Mouse (Mus musculus): ENCODE data around the gene Hnrnpul1. TPM values are rescaled to one million over a fixed set of nuclear protein-coding genes. Genes with fewer than 3 reads are reported as not detected.

Hnrnpul1 gene
- total RNA-seq, 2 experiments from 2014 or later: 114 to 119 TPM

DNA sequence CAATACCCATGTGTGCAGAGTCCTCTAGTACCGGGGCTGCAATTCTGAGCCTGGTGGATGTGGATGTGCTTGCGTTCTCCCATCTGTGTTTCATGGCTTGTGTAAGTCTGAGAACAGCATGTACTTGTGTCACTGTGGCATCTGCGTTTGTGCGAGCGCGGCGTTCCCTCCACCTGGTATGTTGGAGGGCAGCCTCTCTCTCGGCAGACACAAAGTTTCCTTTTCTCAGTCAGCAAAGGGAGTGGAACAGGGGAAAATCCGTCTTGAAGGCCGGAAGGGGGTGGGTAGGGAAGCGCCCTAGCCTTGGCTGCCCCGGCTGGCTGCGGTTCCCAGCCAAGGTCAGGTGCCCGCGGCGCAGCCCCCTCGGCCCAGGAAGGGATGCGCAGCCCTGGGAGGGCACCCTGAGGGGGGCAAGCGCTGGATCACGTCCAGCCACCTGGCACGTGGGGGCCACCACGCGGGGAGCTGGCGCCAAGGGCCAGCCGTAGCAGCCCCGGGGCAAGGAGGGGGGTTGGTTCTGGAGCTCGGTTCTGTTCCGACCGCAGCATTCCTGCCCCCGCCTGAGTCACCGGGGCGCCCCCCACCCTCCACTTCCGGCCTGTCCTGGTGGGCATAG is 26.9 kb upstream of the Hnrnpul1 start:
- peak; percentile 74 to 86 for DNase-seq (ENCODE audit: low spot score in 2 of 2)

DNA sequence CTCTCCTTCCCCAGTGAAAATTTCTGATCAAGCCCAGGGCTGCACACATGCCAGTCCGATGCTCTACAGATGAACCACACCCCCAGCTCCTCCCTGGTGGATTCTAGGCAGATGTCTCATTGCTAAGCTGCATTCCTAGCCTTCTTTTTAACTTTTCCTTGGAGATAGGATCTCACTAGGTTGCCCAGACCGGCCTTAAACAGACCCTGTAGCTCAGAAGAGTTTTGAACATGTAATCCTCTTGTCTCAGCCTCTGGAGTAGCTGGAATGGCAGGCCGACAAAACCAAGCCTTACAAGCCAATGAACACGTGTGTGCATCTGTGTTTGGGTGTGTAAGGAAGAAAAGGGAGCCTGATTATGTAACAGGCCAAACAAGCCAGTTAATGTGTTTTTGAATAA is 26.2 kb upstream of the Hnrnpul1 start:
- DNase-seq (ENCODE audit: low spot score in 2 of 2): no peak

GRCm38 (mm10) chr7:25780021-25780420 is 25.5 kb upstream of the Hnrnpul1 start:
- no peak for DNase-seq (ENCODE audit: low spot score in 2 of 2)

GRCm38 (mm10) chr7:25768229-25768628 is 13.7 kb upstream of the Hnrnpul1 start:
- no peak for DNase-seq (ENCODE audit: low spot score in 2 of 2)

DNA sequence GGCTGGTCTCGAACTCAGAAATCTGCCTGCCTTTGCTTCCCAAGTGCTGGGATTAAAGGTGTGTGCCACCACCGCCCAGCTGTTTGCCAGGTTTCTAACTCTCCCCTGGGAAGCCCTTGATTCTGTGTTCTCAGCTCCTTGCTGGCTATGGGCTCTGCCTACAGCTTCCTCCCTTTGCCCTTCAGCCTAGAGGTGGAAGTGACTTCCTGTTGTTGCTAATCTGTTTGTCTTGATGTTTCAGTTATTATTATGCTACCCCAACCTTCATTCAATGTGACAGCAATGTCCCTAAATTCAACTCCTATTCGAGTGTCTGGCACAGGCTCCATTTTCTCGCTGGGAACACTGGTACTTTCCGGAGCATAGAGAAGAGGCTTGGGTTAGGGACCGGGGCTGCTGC is 11.6 kb upstream of the Hnrnpul1 start:
- no peak for DNase-seq (ENCODE audit: low spot score in 2 of 2)

GRCm38 (mm10) chr7:25764221-25764620 is 9.7 kb upstream of the Hnrnpul1 start:
- no peak for DNase-seq (ENCODE audit: low spot score in 2 of 2)

DNA sequence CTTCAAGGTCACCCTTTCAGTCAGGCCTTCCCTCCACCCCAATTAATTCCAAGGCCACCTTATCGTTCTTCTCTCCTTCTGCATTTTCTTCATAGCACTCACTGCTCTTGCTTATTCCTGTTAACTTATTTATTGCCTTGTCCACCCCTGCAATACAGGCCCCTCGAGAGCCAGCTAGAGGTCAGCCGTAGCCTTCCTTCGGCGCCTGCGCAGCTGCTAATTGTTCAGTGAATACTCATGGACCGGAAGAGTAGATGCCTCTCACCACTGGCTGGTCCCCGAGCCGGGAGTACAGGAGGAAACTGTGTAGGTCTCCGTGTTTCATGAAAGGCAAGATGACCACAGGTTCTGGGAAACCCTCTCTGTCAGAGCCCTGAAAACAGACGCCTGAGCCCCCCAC is 9.1 kb upstream of the Hnrnpul1 start:
- no peak for DNase-seq (ENCODE audit: low spot score in 2 of 2)

DNA sequence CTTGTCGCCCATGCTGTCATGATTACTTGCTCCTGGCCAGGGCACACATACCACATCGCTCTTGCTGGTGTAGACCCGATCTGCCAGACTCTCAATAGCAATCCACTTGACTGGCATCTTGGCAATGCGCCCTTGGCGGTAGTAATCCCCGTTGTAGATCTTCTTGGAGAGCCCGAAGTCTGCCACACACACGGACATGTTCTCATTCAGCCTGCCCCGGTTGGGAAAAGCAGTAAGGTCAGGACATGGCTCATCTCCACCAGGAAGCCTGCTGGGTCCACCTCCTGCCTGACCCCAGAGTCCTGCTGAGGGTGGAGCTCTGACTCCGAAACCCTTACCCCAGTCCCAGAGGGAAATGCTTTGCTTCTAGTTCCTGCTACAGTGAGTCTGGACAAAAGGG is 6.8 kb upstream of the Hnrnpul1 start:
- no peak for DNase-seq (ENCODE audit: low spot score in 2 of 2)

DNA sequence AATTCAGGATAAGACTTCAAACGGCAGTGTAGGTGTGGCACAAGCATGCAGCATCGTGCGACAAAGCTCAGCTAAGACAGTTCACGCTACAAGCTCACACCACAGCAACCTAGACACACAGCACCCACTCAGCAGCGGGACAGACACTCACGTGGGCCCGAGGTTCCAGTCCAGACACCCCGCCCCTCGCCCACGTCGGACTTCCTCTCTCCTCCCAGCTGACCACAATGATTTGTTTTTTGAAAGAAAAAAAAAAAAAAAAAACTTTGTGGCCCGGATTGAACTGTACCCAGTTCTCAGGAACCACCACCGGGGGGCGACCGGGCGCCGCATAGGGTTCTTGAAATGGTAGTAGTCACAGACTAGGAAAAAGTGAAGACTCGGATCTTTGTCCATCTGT is 1.5 kb upstream of the Hnrnpul1 start:
- peak; percentile 85 to 92 for DNase-seq (ENCODE audit: low spot score in 2 of 2)

- DNase-seq (ENCODE audit: low spot score in 2 of 2): no peak
These were observed 894 bp upstream of the Hnrnpul1 start for GRCm38 (mm10) chr7:25755468-25755833.

- no peak for DNase-seq (ENCODE audit: low spot score in 2 of 2)
These were observed 169 bp downstream of the Hnrnpul1 start for GRCm38 (mm10) chr7:25754439-25754737.

- DNase-seq (ENCODE audit: low spot score in 2 of 2): peak in 1 of 2 experiments; percentile 34
These were observed 716 bp downstream of the Hnrnpul1 start for GRCm38 (mm10) chr7:25753643-25754438.

GRCm38 (mm10) chr7:25753076-25753475 is 1.5 kb downstream of the Hnrnpul1 start:
- no peak for DNase-seq (ENCODE audit: low spot score in 2 of 2)

DNA sequence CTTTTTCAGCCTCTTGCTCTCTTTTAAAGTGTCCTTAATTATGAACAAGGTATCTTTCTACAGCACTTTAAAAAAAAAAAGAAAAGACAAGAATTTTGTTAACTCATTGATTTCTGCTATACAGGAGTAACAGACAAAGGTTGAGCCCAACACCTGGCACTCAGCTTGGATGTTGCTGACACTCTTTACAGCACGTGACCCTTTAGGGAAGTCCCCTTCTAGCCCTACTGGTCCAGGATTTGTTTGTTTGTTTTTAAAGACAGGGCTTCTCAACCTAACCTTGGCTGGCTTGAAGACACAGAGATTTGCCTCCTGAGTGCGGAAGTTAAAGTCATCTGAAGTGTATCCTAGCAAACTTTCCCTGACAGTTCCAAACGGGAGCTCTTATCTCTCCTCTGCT is 7.7 kb downstream of the Hnrnpul1 start:
- DNase-seq (ENCODE audit: low spot score in 2 of 2): no peak

DNA sequence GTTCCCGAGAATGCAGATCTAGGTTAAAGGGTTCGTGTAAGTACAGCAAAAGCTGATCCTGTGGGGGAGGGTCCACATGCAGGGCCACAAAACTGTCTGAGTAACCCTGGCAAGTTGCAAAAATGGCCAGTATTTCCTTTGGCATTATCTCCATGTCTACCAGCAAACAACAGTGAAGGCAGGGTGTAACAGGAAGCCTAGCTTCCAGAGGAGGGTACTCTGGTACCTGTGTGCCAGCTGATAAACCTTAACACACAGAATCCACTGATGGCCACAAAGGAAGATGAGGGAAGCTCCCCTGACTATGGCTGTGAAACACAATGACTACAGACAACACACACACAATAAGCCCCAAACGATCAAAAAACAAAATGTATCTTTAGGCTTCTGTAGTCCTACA is 16.3 kb downstream of the Hnrnpul1 start:
- no peak for DNase-seq (ENCODE audit: low spot score in 2 of 2)

GRCm38 (mm10) chr7:25736920-25737319 is 17.6 kb downstream of the Hnrnpul1 start:
- DNase-seq (ENCODE audit: low spot score in 2 of 2): no peak

GRCm38 (mm10) chr7:25734991-25735390 is 19.6 kb downstream of the Hnrnpul1 start:
- DNase-seq (ENCODE audit: low spot score in 2 of 2): no peak

- no peak for DNase-seq (ENCODE audit: low spot score in 2 of 2)
These were observed 23.1 kb downstream of the Hnrnpul1 start for GRCm38 (mm10) chr7:25731294-25732055.

DNA sequence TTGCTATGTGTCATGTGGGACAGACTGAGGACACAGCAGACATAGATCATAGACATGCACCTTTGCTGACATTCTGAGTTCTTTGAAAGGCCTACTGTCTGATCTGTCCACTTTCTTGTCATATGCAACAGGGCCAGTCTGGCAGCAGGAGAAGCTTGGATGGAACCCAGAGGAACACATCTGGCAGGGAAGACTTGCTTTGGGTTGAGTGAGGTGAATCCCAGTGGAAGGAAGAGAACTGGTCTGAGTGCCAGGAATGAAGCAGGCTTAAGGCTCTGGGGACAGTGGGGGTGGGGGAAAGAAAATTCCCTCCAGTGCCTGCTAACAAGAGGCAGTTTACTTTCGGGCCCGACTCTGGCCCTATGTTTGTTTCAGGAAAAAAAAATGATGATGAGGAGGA is 24.7 kb downstream of the Hnrnpul1 start:
- DNase-seq (ENCODE audit: low spot score in 2 of 2): no peak

DNA sequence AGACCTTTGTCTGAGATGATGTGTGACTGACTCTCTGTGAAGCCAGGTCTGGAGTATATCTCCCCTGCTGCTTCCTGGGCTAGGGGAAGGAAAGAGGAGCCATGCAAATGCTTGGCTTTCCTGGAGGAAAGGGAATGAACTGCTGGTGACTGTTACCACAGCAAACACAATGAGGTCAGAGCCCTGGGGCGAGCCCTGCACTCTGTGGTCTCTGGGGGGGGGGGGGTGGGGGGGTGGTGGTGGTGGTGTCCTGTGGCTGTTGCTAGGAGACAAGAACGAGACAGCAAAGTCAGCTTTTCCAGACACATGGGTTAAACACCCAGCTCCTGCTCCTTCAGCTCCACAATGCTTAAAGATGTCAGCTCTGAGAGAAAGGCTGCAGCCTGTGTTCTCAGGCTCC is 25.2 kb downstream of the Hnrnpul1 start:
- no peak for DNase-seq (ENCODE audit: low spot score in 2 of 2)

GRCm38 (mm10) chr7:25727800-25728199 is 26.8 kb downstream of the Hnrnpul1 start:
- DNase-seq (ENCODE audit: low spot score in 2 of 2): no peak

GRCm38 (mm10) chr7:25725886-25726285 is 28.7 kb downstream of the Hnrnpul1 start:
- no peak for DNase-seq (ENCODE audit: low spot score in 2 of 2)
